Mouse (Mus musculus) embryonic facial prominence, embryonic 15.5 days (tissue): ENCODE results near the gene Unc5c. TPM values are rescaled to one million over a fixed set of nuclear protein-coding genes. Genes with fewer than 3 reads are reported as not detected.

Source experiments
- ATAC-seq: fragments of 200-750 bp; cut with Nextera tagmentation; 2 replicates; pipeline ENCODE4 v1.8.0; 2017; ENCODE audit warnings: low read depth, moderate TSS enrichment; ENCODE audit not compliant: insufficient number of reproducible peaks, low FRiP score, low TSS enrichment
- H3K27ac ChIP-seq: fragments of 300-500 bp; sonication (generic); replicated peaks from 2 replicates; pipeline ENCODE4 v1.5.1; 2015; ENCODE audit warnings: mild to moderate bottlenecking, inconsistent platforms
- H3K27me3 ChIP-seq: fragments of 300-500 bp; sonication (generic); 2 replicates; pipeline ENCODE4 v1.6.1; 2015; ENCODE audit warnings: inconsistent platforms
- H3K36me3 ChIP-seq: fragments of 300-500 bp; sonication (generic); 2 replicates; pipeline ENCODE4 v1.6.1; 2015; ENCODE audit warnings: mild to moderate bottlenecking, inconsistent platforms
- H3K4me1 ChIP-seq: fragments of 300-500 bp; sonication (generic); 2 replicates; pipeline ENCODE4 v1.6.1; 2015; ENCODE audit warnings: inconsistent platforms
- H3K4me2 ChIP-seq: fragments of 300-500 bp; sonication (generic); replicated peaks from 2 replicates; pipeline ENCODE4 v1.6.1; 2015; ENCODE audit warnings: mild to moderate bottlenecking, inconsistent platforms
- H3K4me3 ChIP-seq: fragments of 300-500 bp; sonication (generic); replicated peaks from 2 replicates; pipeline ENCODE4 v1.5.1; 2015; ENCODE audit warnings: mild to moderate bottlenecking, inconsistent platforms
- H3K9ac ChIP-seq: fragments of 300-500 bp; sonication (generic); 2 replicates; pipeline ENCODE4 v1.6.1; 2015; ENCODE audit warnings: inconsistent platforms
- H3K9me3 ChIP-seq: fragments of 300-500 bp; sonication (generic); replicated peaks from 2 replicates; pipeline ENCODE4 v1.6.1; 2016; ENCODE audit warnings: inconsistent platforms
- WGBS: fragments of 180-500 bp; shearing (Covaris S2); methylation state at CpG from one replicate; pipeline ENCODE4 v1.1.7; 2015; 5-methylcytosine and 5-hydroxymethylcytosine counted together
- polyA plus RNA-seq: library from polyadenylated mRNA; unstranded; fragments of >200 nt; fragmentation: Nextera tagmentation; extraction: Ambion mirVana; gene quantifications from 2 replicates; pipeline ENCODE4 v1.2.1, GENCODE M21; 2015

Gene Unc5c
- polyA plus RNA-seq, 1 experiment from 2014 or later, result 6.7 TPM

- H3K4me1 ChIP-seq, result peaks cover 10% of the 10 kb centered on the region; the same call in 1 of the 2 replicates
- ATAC-seq, result no peak
- 9% methylated on average over 6 of the region's 6 CpGs for WGBS
- no peak overlapping the region for H3K9ac ChIP-seq
- no peak overlapping the region for H3K4me2 ChIP-seq
- H3K36me3 ChIP-seq, result no peaks in the 10 kb centered on the region
- no peaks in the 10 kb centered on the region for H3K27me3 ChIP-seq
- no peak overlapping the region for H3K4me3 ChIP-seq
- no peak overlapping the region for H3K27ac ChIP-seq
- H3K9me3 ChIP-seq, result no peaks in the 10 kb centered on the region
These were observed 136.1 kb downstream of the Unc5c start for GRCm38 (mm10) chr3:141601072-141601549.

- WGBS, result 50% methylated on average over 1 of the region's 1 CpGs
- H3K9ac ChIP-seq, result no peak overlapping the region
- no peaks in the 10 kb centered on the region for H3K9me3 ChIP-seq
- H3K27me3 ChIP-seq, result no peaks in the 10 kb centered on the region
- H3K4me2 ChIP-seq, result no peak overlapping the region
- no peaks in the 10 kb centered on the region for H3K36me3 ChIP-seq
- no peak overlapping the region for H3K27ac ChIP-seq
- H3K4me1 ChIP-seq, result no peaks in the 10 kb centered on the region
- H3K4me3 ChIP-seq, result no peak overlapping the region
- ATAC-seq, result no peak
These were observed 151.7 kb downstream of the Unc5c start for GRCm38 (mm10) chr3:141616718-141617117.

GRCm38 (mm10) chr3:141618675-141619074 is 153.7 kb downstream of the Unc5c start:
- Histone ChIP-seq H3K9me3 (no peaks in the 10 kb centered on the region), H3K4me3 (no peak overlapping the region), H3K27me3 (no peaks in the 10 kb centered on the region), H3K4me1 (no peaks in the 10 kb centered on the region), H3K27ac (no peak overlapping the region), H3K9ac (no peak overlapping the region), H3K36me3 (no peaks in the 10 kb centered on the region), H3K4me2 (no peak overlapping the region)
- no peak for ATAC-seq
- WGBS, result 35% methylated on average over 1 of the region's 1 CpGs

- no peak overlapping the region for H3K27ac ChIP-seq
- no peak overlapping the region for H3K4me2 ChIP-seq
- H3K9me3 ChIP-seq, result no peaks in the 10 kb centered on the region
- no peak for ATAC-seq
- no peaks in the 10 kb centered on the region for H3K36me3 ChIP-seq
- no peak overlapping the region for H3K4me3 ChIP-seq
- no peak overlapping the region for H3K9ac ChIP-seq
- 71% methylated on average over 1 of the region's 1 CpGs for WGBS
- no peaks in the 10 kb centered on the region for H3K4me1 ChIP-seq
- H3K27me3 ChIP-seq, result no peaks in the 10 kb centered on the region
These were observed 156.5 kb downstream of the Unc5c start for GRCm38 (mm10) chr3:141621496-141621895.

- 79% methylated on average over 1 of the region's 1 CpGs for WGBS
- Histone ChIP-seq H3K27me3 (no peaks in the 10 kb centered on the region), H3K4me2 (no peak overlapping the region), H3K9ac (no peak overlapping the region), H3K4me1 (no peaks in the 10 kb centered on the region), H3K9me3 (no peaks in the 10 kb centered on the region), H3K4me3 (no peak overlapping the region), H3K36me3 (no peaks in the 10 kb centered on the region), H3K27ac (no peak overlapping the region)
- ATAC-seq, result no peak
These were observed 162.1 kb downstream of the Unc5c start for GRCm38 (mm10) chr3:141626935-141627638.

- no peak for ATAC-seq
- Histone ChIP-seq H3K4me2 (no peak overlapping the region), H3K4me1 (no peaks in the 10 kb centered on the region), H3K4me3 (no peak overlapping the region), H3K27ac (no peak overlapping the region), H3K9me3 (no peaks in the 10 kb centered on the region), H3K9ac (no peak overlapping the region), H3K36me3 (no peaks in the 10 kb centered on the region), H3K27me3 (no peaks in the 10 kb centered on the region)
- WGBS, result 75% methylated on average over 5 of the region's 5 CpGs
These were observed 162.6 kb downstream of the Unc5c start for GRCm38 (mm10) chr3:141627639-141627977.

GRCm38 (mm10) chr3:141629431-141629830 is 164.4 kb downstream of the Unc5c start:
- no peak for ATAC-seq
- no peaks in the 10 kb centered on the region for H3K4me1 ChIP-seq
- H3K4me2 ChIP-seq, result no peak overlapping the region
- H3K4me3 ChIP-seq, result no peak overlapping the region
- 41% methylated on average over 1 of the region's 1 CpGs for WGBS
- H3K36me3 ChIP-seq, result no peaks in the 10 kb centered on the region
- no peak overlapping the region for H3K27ac ChIP-seq
- H3K9ac ChIP-seq, result no peak overlapping the region
- H3K27me3 ChIP-seq, result no peaks in the 10 kb centered on the region
- H3K9me3 ChIP-seq, result no peaks in the 10 kb centered on the region

- Histone ChIP-seq H3K9ac (no peak overlapping the region), H3K36me3 (no peaks in the 10 kb centered on the region)
- ATAC-seq, result no peak
These were observed 172.9 kb downstream of the Unc5c start for GRCm38 (mm10) chr3:141637900-141638299.

GRCm38 (mm10) chr3:141644264-141644663 is 179.2 kb downstream of the Unc5c start:
- H3K4me1 ChIP-seq, result no peaks in the 10 kb centered on the region
- 57% methylated on average over 5 of the region's 5 CpGs for WGBS
- H3K36me3 ChIP-seq, result no peaks in the 10 kb centered on the region
- no peak overlapping the region for H3K9ac ChIP-seq
- no peak for ATAC-seq
- H3K9me3 ChIP-seq, result no peaks in the 10 kb centered on the region
- H3K4me2 ChIP-seq, result no peak overlapping the region
- H3K4me3 ChIP-seq, result no peak overlapping the region
- no peaks in the 10 kb centered on the region for H3K27me3 ChIP-seq
- no peak overlapping the region for H3K27ac ChIP-seq

More at GRCm38 (mm10) chr3:141637900-141638299, 172.9 kb downstream of the Unc5c start:
- WGBS, result 78% methylated on average over 1 of the region's 1 CpGs
- Histone ChIP-seq H3K4me1 (no peaks in the 10 kb centered on the region), H3K4me2 (no peak overlapping the region), H3K4me3 (no peak overlapping the region), H3K9me3 (no peaks in the 10 kb centered on the region), H3K27ac (no peak overlapping the region), H3K27me3 (no peaks in the 10 kb centered on the region)

GRCm38 (mm10) chr3:141646588-141646987 is 181.6 kb downstream of the Unc5c start:
- Histone ChIP-seq H3K9ac (no peak overlapping the region), H3K36me3 (no peaks in the 10 kb centered on the region), H3K27me3 (no peaks in the 10 kb centered on the region), H3K4me2 (no peak overlapping the region), H3K27ac (no peak overlapping the region), H3K4me3 (no peak overlapping the region), H3K9me3 (no peaks in the 10 kb centered on the region), H3K4me1 (no peaks in the 10 kb centered on the region)
- no peak for ATAC-seq
- 84% methylated on average over 2 of the region's 2 CpGs for WGBS

GRCm38 (mm10) chr3:141650658-141651057 is 185.6 kb downstream of the Unc5c start:
- no peaks in the 10 kb centered on the region for H3K36me3 ChIP-seq
- H3K4me2 ChIP-seq, result no peak overlapping the region
- H3K9me3 ChIP-seq, result no peaks in the 10 kb centered on the region
- H3K27ac ChIP-seq, result no peak overlapping the region
- H3K27me3 ChIP-seq, result no peaks in the 10 kb centered on the region
- H3K4me3 ChIP-seq, result no peak overlapping the region
- H3K9ac ChIP-seq, result no peak overlapping the region
- no peaks in the 10 kb centered on the region for H3K4me1 ChIP-seq
- 72% methylated on average over 3 of the region's 3 CpGs for WGBS
- no peak for ATAC-seq

- no peaks in the 10 kb centered on the region for H3K9me3 ChIP-seq
These were observed 188.9 kb downstream of the Unc5c start for GRCm38 (mm10) chr3:141653915-141654314.

More at GRCm38 (mm10) chr3:141653915-141654314, 188.9 kb downstream of the Unc5c start:
- H3K4me2 ChIP-seq, result no peak overlapping the region
- H3K27ac ChIP-seq, result no peak overlapping the region
- ATAC-seq, result no peak
- H3K9ac ChIP-seq, result no peak overlapping the region
- H3K36me3 ChIP-seq, result no peaks in the 10 kb centered on the region
- WGBS, result 82% methylated on average over 1 of the region's 1 CpGs
- H3K4me3 ChIP-seq, result no peak overlapping the region
- H3K27me3 ChIP-seq, result no peaks in the 10 kb centered on the region
- no peaks in the 10 kb centered on the region for H3K4me1 ChIP-seq
